Mouse (Mus musculus): ENCODE measurements around the gene Wdr54. TPM values are rescaled to one million over a fixed set of nuclear protein-coding genes. Genes with fewer than 3 reads are reported as not detected.

Gene Wdr54
- polyA plus RNA-seq, 1 experiment = not detected

DNA sequence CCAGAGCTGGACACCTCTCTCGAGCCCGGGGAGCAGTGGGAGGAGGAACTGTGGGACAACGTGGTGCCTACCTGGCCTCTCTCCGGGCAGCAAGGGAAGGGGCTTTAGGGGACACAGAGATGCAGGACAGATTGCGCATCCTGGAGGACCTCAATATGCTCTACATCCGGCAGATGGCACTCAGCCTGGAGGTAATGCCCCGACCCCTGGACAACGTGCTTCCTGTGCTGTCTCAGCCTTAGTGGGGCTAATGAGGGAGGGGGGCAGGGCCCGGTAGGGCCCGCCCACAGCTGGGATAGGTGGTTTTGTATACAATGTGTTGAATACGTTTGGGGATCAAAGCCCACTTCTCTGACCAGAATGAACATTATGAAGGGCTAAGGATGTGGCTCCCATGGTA, 18.1 kb downstream of the Wdr54 start:
- TF ChIP-seq GATA1 (IDR thresholded peaks at IDR 0.05; ENCODE audit: low read length) = no peak

DNA sequence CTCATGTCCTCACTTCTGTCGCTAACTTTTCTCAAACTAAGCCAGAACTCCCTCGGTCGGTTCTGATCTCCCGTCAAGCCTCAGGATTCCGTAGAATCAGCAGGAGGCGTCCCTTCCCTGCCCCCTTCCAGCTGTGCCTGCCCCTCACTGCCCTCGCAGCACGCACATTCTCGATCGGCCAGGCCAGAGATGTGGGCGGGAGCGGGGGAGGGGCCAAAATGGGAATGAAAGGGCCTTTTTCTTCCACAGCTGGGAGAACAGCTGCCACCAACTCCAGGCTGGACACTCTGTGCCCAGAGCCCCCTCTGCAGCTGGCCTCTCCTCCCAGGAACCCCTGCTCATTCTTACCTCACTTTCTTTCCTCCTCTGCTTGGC, 18.6 kb downstream of the Wdr54 start:
- no peak for TF ChIP-seq GATA1 (IDR thresholded peaks at IDR 0.05; ENCODE audit: low read length)

DNA sequence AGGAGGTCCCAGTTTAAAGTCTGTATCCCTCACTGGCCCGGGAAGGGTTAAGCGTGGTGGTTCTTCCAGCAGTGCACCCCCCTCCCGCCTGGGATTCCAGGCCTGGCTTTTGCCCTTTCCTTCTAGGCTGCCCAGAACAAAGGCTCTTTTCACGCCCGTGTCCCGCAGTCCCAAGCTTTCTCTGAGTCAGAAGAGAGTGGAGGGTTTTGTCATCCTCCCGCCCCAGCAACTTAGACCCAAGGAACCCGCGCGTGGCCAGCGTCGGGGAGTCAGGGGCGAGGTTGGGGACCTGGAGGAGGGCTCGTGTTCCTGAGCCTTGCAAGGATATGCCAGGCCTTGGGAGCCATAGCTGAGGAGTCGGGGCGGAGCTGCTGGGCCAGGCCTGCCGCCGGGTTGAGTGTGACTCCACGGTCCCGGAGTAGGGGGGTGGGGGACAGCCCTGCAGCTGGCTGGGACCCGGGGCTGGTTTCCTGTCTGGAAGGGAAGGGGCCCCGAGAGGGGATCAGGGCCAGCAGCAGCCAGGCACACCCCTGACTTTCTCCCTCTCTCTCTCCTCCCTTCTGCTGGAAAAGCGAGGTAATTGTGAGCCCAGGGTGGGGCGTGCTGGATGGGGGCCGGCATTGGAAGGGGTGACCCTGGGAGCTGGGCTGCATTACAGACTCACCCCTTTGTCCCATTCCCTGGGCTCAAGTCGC, 19.2 kb downstream of the Wdr54 start:
- no peak for TF ChIP-seq GATA1 (IDR thresholded peaks at IDR 0.05; ENCODE audit: low read length)

DNA sequence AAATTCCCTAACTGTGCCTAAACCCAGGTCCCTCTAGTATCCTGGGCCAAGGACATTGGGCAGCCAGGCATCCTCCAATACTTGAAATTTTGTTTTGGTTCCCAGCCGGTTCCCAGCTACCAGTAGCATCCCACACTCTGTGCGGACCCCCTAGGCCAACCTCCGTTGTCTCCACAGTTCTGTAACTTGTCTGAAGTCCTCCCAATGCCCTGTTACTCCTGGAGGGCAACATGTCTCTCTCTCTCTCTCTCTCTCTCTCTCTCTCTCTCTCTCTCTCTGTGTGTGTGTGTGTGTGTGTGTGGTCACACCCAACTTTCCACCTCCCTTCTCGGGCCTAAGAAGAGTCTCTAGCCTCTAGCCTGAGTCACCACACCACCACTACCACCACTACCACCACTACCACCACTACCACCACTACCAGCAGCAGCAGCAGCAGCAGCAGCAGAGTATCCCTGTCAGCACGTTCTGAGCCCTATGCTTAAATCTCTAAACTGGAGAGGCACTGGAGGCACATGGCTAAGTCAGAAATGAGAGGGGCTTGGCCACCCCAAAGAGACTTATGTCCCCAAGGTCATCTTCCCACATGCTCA, 19.8 kb downstream of the Wdr54 start:
- TF ChIP-seq GATA1 (IDR thresholded peaks at IDR 0.05; ENCODE audit: low read length) = no peak

DNA sequence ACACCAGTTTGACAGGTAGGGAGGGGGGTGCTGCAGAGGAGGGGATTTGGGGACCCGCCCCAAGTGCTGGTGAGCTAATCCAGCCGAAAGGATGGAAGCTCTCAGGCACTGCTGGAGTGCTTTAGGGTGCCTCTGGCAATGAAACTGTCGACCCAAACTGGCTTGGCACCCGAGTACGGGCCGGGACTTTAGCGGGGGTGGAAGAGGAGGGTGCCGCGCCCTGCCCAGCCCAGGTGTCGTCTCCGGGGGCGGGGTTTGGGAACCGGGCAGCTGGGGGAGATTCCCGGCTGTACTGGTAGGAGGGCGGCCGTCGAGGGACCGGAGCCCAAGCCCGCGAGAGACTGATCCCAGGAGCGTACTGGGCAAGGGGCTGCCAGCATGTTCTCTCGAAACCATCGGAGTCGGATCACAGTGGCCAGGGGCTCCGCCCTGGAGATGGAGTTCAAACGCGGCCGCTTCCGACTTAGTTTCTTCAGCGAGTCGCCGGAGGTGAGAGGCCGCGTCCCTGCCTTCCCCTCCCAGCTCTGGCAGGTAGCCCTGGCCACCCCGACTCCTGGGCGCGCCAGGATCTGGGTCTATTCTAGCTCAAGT, 20.5 kb downstream of the Wdr54 start:
- TF ChIP-seq GATA1 (IDR thresholded peaks at IDR 0.05; ENCODE audit: low read length) = no peak

DNA sequence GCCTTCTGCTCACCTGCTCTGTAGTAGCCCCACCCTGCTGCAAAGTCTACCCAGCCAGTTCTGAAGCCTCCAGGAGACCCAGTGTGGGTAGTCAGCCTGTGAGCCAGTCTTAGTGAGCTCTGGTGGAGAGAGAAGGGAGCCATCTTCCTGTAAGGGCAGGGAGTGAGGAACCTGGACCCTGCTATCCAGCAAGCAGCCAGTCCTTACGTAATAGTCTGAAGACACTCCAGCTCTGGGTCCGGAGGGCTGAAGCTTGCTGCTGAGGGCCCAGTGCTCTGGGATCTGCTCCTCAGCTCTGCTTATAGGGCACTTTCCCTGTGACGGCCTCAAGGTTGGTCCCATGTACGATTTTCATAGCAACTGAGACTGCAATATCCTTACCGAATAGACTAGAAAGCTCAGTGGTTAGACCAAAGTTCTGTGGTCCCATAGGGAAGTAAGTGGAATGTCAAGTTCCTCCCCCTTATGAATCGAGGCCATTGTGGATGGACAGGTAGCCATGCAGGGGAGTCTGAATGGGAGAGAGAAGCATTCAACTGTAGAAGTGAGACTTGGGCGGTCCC, 21.2 kb downstream of the Wdr54 start, which contains the start of gene Rtkn:
Gene Rtkn, plus strand, starts transcription at position 513 of the 563 bp plus-strand sequence.
- TF ChIP-seq GATA1 (IDR thresholded peaks at IDR 0.05; ENCODE audit: low read length) = no peak

DNA sequence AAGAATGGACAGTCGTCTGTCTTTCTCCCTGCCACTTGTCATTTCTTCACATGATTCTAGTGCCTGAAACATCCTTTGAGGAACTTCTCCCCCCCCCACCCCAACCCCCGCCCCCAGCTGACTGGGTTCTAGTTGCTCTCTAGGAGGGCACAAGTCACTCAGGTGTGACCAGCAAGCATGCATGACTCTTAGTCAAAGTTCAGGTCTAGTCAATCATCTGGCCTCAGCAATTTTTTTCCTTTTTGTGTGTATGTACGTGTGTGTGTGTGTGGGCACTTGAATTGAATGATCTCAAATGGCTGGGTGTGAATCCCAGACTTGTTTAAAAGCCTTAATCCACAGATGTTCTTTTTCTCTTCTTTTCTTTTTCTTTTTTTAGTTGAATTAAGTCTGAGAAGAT, 22.0 kb downstream of the Wdr54 start:
- TF ChIP-seq GATA1 (IDR thresholded peaks at IDR 0.05; ENCODE audit: low read length) = no peak

DNA sequence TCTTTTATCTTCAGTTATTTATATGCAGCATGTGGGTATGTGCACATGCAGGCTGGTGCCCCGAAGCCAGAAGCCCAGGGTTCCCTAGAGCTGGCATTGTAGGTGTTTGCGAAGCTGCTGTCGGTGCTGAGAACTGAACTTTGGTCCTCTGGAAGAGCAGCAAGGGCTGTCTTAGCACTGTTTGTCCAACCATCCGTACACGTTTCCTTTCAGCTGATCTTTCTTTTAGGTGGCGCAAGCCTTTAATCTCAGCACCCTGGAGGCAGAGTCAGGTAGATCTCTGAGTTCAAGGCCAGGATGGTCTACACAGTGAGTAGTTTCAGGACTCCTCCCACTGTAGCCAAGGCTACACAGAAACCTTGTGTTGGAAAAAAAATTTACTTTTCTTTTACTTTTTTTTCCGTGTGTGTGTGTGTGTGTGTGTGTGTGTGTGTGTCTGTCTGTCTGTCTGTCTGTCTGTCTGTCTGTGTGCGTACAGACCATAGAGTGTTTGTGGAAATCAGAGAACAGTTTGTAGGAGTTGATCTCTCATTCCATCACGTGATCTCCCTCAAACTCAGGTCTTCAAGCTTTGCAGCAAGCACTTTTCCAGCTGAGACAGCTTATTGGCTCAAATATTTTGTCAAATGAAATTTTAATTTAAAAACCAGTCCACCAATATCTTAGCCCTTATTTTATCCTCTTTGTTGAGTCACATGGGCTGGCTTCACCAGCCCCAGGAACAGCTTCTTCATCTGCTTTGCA, 23.8 kb downstream of the Wdr54 start:
- TF ChIP-seq GATA1 (IDR thresholded peaks at IDR 0.05; ENCODE audit: low read length) = no peak

DNA sequence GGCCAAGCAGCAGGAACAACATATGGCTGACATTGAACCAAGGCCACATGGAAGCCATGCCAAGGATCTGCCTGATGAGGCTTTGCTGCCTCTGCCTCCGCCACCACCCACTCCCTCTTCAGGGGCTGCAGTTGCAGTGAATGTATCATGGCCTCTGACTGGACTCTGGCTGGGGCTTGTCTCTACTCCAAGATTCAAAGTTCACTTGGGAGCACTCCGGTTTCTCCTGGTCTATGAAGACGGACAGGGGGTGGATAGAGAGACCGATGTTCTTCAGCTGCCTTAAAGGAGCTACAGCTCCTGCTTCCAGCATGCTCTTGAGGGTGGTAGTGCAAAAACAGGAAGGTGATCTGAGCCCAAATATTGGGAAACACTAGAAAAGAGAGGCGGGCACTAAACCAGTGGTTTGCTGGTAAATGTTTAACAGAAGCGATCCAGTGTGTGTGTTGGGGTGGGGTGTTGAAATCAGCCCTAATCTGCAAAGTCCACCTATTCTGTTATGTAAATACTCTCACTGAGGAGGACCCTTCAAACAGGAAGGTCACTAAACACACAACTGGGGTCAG, 24.6 kb downstream of the Wdr54 start:
- no peak for TF ChIP-seq GATA1 (IDR thresholded peaks at IDR 0.05; ENCODE audit: low read length)

DNA sequence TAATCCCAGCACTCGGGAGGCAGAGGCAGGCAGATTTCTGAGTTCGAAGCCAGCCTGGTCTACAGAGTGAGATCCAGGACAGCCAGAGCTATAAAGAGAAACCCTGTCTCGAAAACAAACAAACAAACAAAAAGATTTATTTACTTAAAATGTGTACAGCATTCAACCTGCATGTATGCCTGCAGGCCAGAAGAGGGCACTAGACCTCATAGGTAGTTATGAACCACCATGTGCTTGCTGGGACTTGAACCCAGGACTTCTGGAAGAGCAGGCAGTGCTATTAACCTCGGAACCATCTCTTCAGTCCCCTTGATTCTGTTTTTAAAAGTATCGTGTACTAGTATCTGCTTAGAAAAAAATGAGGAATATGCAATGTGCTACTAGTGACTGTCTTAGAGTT, 28.8 kb downstream of the Wdr54 start:
- TF ChIP-seq GATA1 (IDR thresholded peaks at IDR 0.05; ENCODE audit: low read length) = no peak

DNA sequence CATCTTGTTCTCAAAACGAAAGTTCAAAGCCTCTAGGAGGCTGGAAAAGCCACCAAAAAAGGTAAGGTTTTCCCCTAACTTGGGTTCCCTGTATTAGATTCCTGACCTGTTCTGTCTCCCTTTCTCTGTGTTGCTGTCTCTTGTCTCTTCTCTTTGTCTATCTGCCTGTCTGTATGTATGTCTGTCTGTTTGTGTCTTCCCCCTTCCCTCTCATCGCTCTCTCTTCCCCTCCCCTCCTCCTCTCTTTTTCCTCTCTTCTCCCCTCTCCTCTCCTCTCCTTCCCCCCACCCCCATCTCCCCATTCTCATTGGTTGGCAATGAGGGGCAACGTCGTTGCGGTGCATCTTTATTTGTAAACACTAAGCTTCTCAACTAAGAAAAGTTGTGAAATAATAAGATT, 30.9 kb downstream of the Wdr54 start, which contains the start of gene Ino80b:
Gene Ino80b, minus strand, starts transcription at position 101 of the 400 bp plus-strand sequence.
- TF ChIP-seq GATA1 (IDR thresholded peaks at IDR 0.05; ENCODE audit: low read length) = no peak

DNA sequence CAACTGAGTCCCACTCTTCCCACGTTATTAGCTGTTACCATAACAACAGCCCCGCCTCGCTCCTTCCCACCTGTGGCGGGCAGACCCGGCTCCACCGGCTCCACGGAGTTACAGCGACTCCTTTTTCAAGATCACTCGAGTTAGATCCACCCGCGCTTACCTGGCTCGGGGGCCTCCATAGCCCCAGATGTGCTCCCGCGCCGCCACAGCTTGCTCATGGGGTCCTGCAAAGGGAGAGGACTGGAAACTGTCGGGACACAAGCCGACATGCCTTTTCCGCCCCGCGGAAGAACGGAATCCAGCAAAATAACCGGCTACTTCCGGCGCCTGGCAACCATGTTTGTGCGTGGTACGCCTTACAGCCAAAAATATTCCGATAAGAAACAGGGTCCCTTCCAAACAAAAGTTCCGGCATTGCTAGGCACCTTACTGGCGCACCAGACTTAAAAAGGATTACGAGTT, 31.3 kb downstream of the Wdr54 start:
- no peak for TF ChIP-seq GATA1 (IDR thresholded peaks at IDR 0.05; ENCODE audit: low read length)

DNA sequence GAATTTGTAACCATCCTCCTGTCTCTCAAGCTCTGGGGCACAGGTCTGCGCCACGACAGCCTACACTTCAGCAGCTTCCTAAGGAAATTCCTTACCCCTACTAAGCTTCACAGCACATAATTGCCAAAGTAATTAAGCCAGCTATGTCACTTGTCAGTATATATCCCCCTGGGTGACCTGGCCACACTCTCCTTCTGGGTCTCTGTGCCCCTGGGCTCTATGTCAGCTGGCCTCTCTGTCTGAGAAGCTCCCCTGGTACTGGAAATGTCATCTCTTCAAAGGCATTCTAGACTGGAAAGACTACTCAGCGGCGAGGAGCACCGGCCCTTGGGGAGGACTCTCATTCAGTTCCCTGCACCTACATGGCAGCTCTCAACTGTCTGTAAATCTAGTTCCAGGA, 33.2 kb downstream of the Wdr54 start:
- no peak for TF ChIP-seq GATA1 (IDR thresholded peaks at IDR 0.05; ENCODE audit: low read length)

DNA sequence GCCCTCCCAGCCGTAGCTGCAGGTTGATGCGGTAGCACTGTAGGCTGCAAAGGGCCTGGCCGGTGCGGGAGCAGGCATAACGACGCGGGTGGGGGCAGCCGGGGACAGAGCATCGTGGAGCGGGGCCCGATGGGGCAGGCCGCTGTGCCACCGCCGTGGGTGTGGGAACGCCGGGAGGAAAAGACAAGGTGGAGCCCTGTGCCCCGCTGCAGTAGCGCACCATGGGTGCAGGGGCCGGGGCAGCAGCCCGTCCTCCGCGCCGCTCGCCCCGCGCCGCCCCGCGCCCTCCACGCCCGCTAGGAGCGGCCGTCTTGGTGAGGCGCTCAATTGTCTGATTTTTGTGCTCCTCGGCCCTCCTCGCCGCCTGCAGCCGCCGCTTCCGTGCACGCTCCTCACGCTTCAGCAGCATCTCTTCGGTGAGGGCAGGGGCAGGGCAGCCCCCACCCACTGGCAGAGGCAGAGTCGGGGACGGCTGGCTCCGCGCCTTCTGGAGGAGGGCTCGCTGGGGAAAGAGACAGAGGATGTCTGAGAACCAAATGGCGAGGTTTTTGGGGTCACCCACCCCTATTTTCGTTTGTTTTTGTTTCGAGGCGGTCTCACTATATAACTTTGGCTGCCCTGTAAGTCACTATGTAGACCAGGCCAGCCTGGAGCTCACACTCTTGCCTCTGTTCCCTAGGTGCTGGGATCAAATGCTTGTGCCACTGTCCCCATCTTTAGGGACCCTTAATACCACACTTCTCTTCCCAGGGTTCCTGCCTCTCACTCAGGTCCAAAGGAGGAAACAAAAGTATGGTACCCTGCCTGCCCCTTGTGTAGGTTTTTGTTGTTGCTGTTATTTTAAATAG, 34.1 kb downstream of the Wdr54 start:
- TF ChIP-seq GATA1 (IDR thresholded peaks at IDR 0.05; ENCODE audit: low read length) = no peak
